Mouse (Mus musculus): ENCODE results near the gene Cep295nl. TPM values are rescaled to one million over a fixed set of nuclear protein-coding genes. Genes with fewer than 3 reads are reported as not detected.
"Not testable (repeated sequence)": the region's sequence is repeated elsewhere in the genome, so short reads cannot be mapped to it uniquely, and the experiment has no call there.

Cep295nl gene
- polyA plus RNA-seq (2012; fragmentation: generic; extraction: Trizol), result 0.60 TPM

DNA sequence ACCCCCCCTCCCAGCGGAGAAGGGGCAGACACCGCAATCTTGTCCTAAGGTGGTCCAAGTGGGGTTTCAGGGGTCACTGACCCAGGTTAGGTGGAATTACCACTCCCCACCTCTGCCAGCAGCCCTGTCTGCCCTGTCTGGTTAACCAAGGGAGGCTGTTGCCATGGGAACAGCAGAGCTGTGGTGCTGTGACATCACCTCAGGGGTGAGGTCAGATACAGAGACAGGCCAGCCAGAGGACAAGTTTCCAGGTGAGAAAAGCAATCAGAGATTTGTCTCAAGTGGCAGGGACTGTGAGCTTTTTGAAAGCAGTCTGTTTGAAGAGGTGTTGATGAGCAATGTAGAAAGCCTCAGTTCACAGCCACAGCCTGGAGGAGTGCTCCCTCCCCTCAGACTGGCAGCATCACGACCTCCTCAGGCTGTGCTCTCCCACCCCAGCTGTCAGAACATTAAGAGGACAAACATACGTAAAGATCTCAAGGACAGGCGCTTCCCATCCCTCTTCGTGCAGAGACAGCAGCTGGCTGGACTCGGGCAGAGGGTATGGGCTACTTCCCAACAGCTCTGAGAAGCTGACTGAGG lies at the start of gene Cep295nl:
Cep295nl (minus strand) TSS at position 101 of the 582 bp plus-strand sequence.
- H3K4me3 ChIP-seq, result no peak within 1 kb of the TSS
- H3K36me3 ChIP-seq (ENCODE audit: control insufficient read depth, insufficient read depth), result no peaks in the 10 kb centered on the region
- no peaks in the 10 kb centered on the region for H3K27me3 ChIP-seq (ENCODE audit: control insufficient read depth, insufficient read depth, insufficient read length)
- H3K4me2 ChIP-seq (ENCODE audit: low read depth), result no peak within 1 kb of the TSS
- peaks cover 96% of the 10 kb centered on the region for H3K79me2 ChIP-seq (ENCODE audit: control insufficient read depth, insufficient read depth)
- no peak for TF ChIP-seq E2F4 (IDR thresholded peaks at IDR 0.05; ENCODE audit: insufficient read depth)
- no peak for TF ChIP-seq USF1 (IDR thresholded peaks at IDR 0.05; ENCODE audit: low read depth)
- TF ChIP-seq SRF (IDR thresholded peaks at IDR 0.05; ENCODE audit: control insufficient read depth, insufficient read length, low read depth), result no peak
- no peak for TF ChIP-seq POLR2A (IDR thresholded peaks at IDR 0.05; ENCODE audit: insufficient read length, low read depth)
- TF ChIP-seq POLR2AphosphoS2 (IDR thresholded peaks at IDR 0.05; ENCODE audit: insufficient read length, low read depth), result no peak
- no peak for TF ChIP-seq MYOD1 (IDR thresholded peaks at IDR 0.05; ENCODE audit: control insufficient read depth in 1 of 3, insufficient read length in 2 of 3, low read depth in 2 of 3)
- no peak within 1 kb of the TSS for H3ac ChIP-seq (ENCODE audit: control insufficient read depth, insufficient read length)

DNA sequence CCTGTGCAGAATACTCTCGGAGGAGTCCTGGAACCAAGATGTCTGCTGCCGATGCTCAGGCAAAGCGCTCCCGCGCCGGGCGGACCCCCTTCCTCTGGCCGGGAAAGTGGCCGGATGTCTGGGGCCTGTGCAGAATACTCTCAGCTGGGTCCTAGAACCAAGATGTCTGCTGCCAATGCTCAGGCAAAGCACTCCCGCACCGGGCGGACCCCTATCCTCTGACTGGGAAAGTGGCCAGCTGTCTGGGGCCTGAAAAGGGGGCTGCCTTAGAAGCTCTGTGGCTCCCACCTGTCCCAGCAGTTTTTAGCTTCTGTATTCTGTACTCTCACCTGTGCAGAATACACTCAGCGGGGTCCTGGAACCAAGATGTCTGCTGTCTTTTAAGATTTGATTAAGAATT lies 45.5 kb upstream of the Cep295nl start:
- not testable (repeated sequence) for H3K4me2 ChIP-seq (ENCODE audit: low read depth); H3K27me3 ChIP-seq (ENCODE audit: control insufficient read depth, insufficient read depth, insufficient read length); H3ac ChIP-seq (ENCODE audit: control insufficient read depth, insufficient read length); H3K4me3 ChIP-seq; H3K36me3 ChIP-seq (ENCODE audit: control insufficient read depth, insufficient read depth); H3K79me2 ChIP-seq (ENCODE audit: control insufficient read depth, insufficient read depth)

- Histone ChIP-seq H3K4me2 (ENCODE audit: low read depth) (peak overlapping the region; percentile 79), H3ac (ENCODE audit: control insufficient read depth, insufficient read length) (no peak overlapping the region), H3K79me2 (ENCODE audit: control insufficient read depth, insufficient read depth) (no peaks in the 10 kb centered on the region), H3K27me3 (ENCODE audit: control insufficient read depth, insufficient read depth, insufficient read length) (no peaks in the 10 kb centered on the region), H3K4me3 (no peak overlapping the region), H3K36me3 (ENCODE audit: control insufficient read depth, insufficient read depth) (no peaks in the 10 kb centered on the region)
- TF ChIP-seq TCF12 (IDR thresholded peaks at IDR 0.05; ENCODE audit: insufficient read depth, poor library complexity, severe bottlenecking), result no peak
- TF ChIP-seq POLR2A (IDR thresholded peaks at IDR 0.05; ENCODE audit: insufficient read length, low read depth), result no peak
- no peak for TF ChIP-seq REST (IDR thresholded peaks at IDR 0.05; ENCODE audit: insufficient read depth, insufficient read length)
- TF ChIP-seq POLR2AphosphoS2 (IDR thresholded peaks at IDR 0.05; ENCODE audit: insufficient read length, low read depth), result no peak
- no peak for TF ChIP-seq CEBPB (IDR thresholded peaks at IDR 0.05; ENCODE audit: insufficient read depth, poor library complexity, severe bottlenecking)
- TF ChIP-seq TCF3 (IDR thresholded peaks at IDR 0.05; ENCODE audit: insufficient read length, low read depth), result no peak
- no peak for TF ChIP-seq MYOD1 (IDR thresholded peaks at IDR 0.05; ENCODE audit: control insufficient read depth in 1 of 3, insufficient read length in 2 of 3, low read depth in 2 of 3)
- no peak for TF ChIP-seq MYOG (IDR thresholded peaks at IDR 0.05; ENCODE audit: control insufficient read depth in 1 of 3, insufficient read depth in 1 of 3, insufficient read length in 2 of 3, low read depth in 2 of 3)
- TF ChIP-seq USF1 (IDR thresholded peaks at IDR 0.05; ENCODE audit: low read depth), result no peak
- TF ChIP-seq SRF (IDR thresholded peaks at IDR 0.05; ENCODE audit: control insufficient read depth, insufficient read length, low read depth), result no peak
- no peak for TF ChIP-seq E2F4 (IDR thresholded peaks at IDR 0.05; ENCODE audit: insufficient read depth)
- TF ChIP-seq MAX (IDR thresholded peaks at IDR 0.05; ENCODE audit: low read depth), result no peak
Measured at GRCm38 (mm10) chr11:118379251-118380009, 37.1 kb upstream of the Cep295nl start.

GRCm38 (mm10) chr11:118378656-118379055 lies 36.4 kb upstream of the Cep295nl start:
- Histone ChIP-seq H3K4me3 (no peak overlapping the region), H3K36me3 (ENCODE audit: control insufficient read depth, insufficient read depth) (no peaks in the 10 kb centered on the region), H3K79me2 (ENCODE audit: control insufficient read depth, insufficient read depth) (no peaks in the 10 kb centered on the region), H3K27me3 (ENCODE audit: control insufficient read depth, insufficient read depth, insufficient read length) (no peaks in the 10 kb centered on the region), H3ac (ENCODE audit: control insufficient read depth, insufficient read length) (no peak overlapping the region), H3K4me2 (ENCODE audit: low read depth) (peak overlapping the region; percentile 79)
- TF ChIP-seq CEBPB (IDR thresholded peaks at IDR 0.05; ENCODE audit: insufficient read depth, poor library complexity, severe bottlenecking) (no peak), POLR2AphosphoS2 (IDR thresholded peaks at IDR 0.05; ENCODE audit: insufficient read length, low read depth) (no peak)

DNA sequence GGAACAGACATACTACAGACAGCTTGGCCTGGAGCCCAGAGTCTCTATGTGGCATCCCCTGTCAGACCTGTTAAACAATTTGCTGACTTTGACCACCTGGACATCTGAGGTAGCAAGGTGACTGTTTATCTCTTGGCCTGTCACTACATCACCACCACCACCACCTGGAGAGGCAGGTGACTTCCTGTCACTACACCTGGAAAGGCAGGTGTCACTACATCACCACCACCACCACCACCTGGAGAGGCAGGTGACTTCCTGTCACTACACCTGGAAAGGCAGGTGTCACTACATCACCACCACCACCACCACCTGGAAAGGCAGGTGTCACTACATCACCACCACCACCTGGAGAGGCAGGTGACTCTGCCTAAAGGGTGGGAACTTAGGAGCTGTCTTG lies 34.0 kb upstream of the Cep295nl start:
- H3K79me2 ChIP-seq (ENCODE audit: control insufficient read depth, insufficient read depth); H3K4me3 ChIP-seq; H3ac ChIP-seq (ENCODE audit: control insufficient read depth, insufficient read length); H3K36me3 ChIP-seq (ENCODE audit: control insufficient read depth, insufficient read depth); H3K4me2 ChIP-seq (ENCODE audit: low read depth); H3K27me3 ChIP-seq (ENCODE audit: control insufficient read depth, insufficient read depth, insufficient read length): not testable (repeated sequence)

DNA sequence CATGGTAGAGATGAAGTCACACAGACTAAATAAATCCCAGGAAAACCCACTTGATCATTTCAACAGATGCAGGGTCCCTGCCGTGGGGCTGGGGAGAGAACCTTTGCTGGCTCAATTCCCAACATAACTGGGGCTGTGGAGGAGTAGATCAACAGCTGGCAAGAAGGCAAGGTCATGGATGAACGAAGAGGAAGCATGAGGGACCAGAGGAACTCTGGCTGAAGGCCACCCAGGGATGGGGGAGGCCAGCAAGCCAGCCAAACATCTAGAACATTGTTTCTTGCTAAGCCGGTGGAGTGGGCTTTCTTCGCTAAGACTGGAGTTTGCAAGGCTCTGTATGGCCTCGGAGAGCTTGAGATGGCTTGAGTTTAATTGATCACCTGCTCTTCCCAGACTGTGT lies 33.6 kb upstream of the Cep295nl start:
- H3K79me2 ChIP-seq (ENCODE audit: control insufficient read depth, insufficient read depth), result no peaks in the 10 kb centered on the region
- no peak overlapping the region for H3ac ChIP-seq (ENCODE audit: control insufficient read depth, insufficient read length)
- no peak overlapping the region for H3K4me3 ChIP-seq
- H3K36me3 ChIP-seq (ENCODE audit: control insufficient read depth, insufficient read depth), result no peaks in the 10 kb centered on the region
- H3K27me3 ChIP-seq (ENCODE audit: control insufficient read depth, insufficient read depth, insufficient read length), result no peaks in the 10 kb centered on the region
- TF ChIP-seq TCF12 (IDR thresholded peaks at IDR 0.05; ENCODE audit: insufficient read depth, poor library complexity, severe bottlenecking), result no peak
- no peak for TF ChIP-seq CEBPB (IDR thresholded peaks at IDR 0.05; ENCODE audit: insufficient read depth, poor library complexity, severe bottlenecking)
- TF ChIP-seq POLR2AphosphoS2 (IDR thresholded peaks at IDR 0.05; ENCODE audit: insufficient read length, low read depth), result no peak
- TF ChIP-seq POLR2A (IDR thresholded peaks at IDR 0.05; ENCODE audit: insufficient read length, low read depth), result no peak
- TF ChIP-seq MYOD1 (IDR thresholded peaks at IDR 0.05; ENCODE audit: control insufficient read depth in 1 of 3, insufficient read length in 2 of 3, low read depth in 2 of 3), result no peak
- no peak for TF ChIP-seq MYOG (IDR thresholded peaks at IDR 0.05; ENCODE audit: control insufficient read depth in 1 of 3, insufficient read depth in 1 of 3, insufficient read length in 2 of 3, low read depth in 2 of 3)
- no peak for TF ChIP-seq E2F4 (IDR thresholded peaks at IDR 0.05; ENCODE audit: insufficient read depth)
- TF ChIP-seq SRF (IDR thresholded peaks at IDR 0.05; ENCODE audit: control insufficient read depth, insufficient read length, low read depth), result no peak
- TF ChIP-seq TCF3 (IDR thresholded peaks at IDR 0.05; ENCODE audit: insufficient read length, low read depth), result no peak
- no peak for TF ChIP-seq MAX (IDR thresholded peaks at IDR 0.05; ENCODE audit: low read depth)
- no peak for TF ChIP-seq REST (IDR thresholded peaks at IDR 0.05; ENCODE audit: insufficient read depth, insufficient read length)
- no peak for TF ChIP-seq USF1 (IDR thresholded peaks at IDR 0.05; ENCODE audit: low read depth)
- H3K4me2 ChIP-seq (ENCODE audit: low read depth), result no peak overlapping the region

Data from myocyte (in vitro differentiated cells).